Mouse (Mus musculus): ENCODE measurements at regions not wholly inside any gene's neighbourhood (a gene's known extent, or its start where the extent isn't known, plus 50 kb on each side); places are given as distances from the start of the nearest gene placed in this dataset.

DNA sequence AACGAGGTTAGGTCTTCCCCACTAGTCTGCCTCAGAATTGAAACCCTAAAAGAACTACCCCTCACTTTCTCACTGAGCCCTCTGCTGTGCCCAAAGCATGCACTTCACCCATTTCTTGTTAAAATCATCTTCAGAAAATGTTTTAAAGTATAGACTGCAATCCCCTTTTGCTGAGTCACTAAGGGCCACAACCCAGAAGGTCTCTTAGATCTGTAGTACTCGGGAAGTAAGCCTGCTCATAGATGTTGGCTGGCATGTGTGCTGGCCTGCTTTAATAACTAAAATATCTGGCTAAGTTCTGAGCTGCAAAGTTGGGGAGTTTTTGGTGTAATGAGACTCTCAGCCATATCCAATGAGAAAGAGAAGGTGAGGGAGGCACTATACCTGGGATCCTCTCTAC lies 329.9 kb downstream of the Insc start:
- DNase-seq (ENCODE audit: extremely low read depth, low read depth, low spot score): no peak

- no peak for DNase-seq (ENCODE audit: extremely low read depth, low read depth, low spot score)
These were observed 333.3 kb downstream of the Insc start for GRCm38 (mm10) chr7:115076781-115077180.

- no peak for DNase-seq (ENCODE audit: extremely low read depth, low read depth, low spot score)
These were observed 341.4 kb downstream of the Insc start for GRCm38 (mm10) chr7:115084711-115085380.

- no peak for DNase-seq (ENCODE audit: extremely low read depth, low read depth, low spot score)
These were observed 343.3 kb downstream of the Insc start for GRCm38 (mm10) chr7:115086542-115087448.

DNA sequence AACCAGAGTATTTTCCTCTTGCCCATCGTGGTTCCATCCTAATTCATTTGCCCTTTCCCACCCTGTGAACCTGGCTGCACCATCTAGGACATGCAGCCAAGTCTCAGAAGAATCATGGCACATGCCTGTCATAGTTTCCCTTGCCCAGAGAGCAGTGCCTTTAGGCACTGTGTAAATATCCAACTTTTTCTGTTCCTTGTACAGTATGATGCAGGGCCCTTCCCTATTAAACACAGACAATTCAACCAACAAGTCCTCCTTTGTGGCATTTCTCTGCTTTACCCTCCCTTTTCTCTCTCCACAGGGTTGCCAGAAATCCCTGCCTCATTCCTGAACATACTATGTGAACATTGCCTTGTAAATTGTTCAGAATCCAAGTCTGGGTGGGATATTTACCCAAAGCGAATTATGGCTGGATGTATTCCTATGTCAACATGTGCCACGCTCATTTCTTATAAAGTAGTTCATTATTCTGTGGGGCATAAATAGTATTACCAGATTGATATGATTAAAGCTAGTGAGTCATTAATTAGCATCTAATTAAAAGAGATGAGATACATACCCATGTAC lies 349.1 kb downstream of the Insc start:
- DNase-seq (ENCODE audit: extremely low read depth, low read depth, low spot score): no peak

DNA sequence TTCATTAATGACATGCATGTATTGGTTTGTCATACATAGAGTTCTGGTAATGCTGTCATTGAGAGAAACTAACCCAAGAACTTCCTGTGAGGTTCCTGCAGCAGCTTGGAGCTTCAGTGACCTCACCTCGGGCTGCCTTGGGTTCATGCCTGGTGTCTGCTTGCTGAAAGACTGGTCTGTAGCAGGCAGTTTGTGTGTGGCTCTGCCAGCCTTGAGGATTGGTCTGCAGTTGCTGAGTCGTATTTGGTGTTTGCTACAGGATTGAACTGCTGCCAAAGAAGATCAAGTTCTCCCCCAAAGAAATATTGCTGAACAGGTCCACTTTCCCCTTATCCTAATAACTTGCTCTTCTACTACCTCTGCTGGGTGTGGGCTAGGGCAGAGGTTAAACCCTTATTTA lies 362.5 kb downstream of the Insc start:
- no peak for DNase-seq (ENCODE audit: extremely low read depth, low read depth, low spot score)

- DNase-seq (ENCODE audit: extremely low read depth, low read depth, low spot score): no peak
These were observed 368.8 kb downstream of the Insc start for GRCm38 (mm10) chr7:115112282-115112681.

GRCm38 (mm10) chr7:115123283-115123682 lies 379.8 kb downstream of the Insc start:
- no peak for DNase-seq (ENCODE audit: extremely low read depth, low read depth, low spot score)

- no peak for DNase-seq (ENCODE audit: extremely low read depth, low read depth, low spot score)
These were observed 385.5 kb downstream of the Insc start for GRCm38 (mm10) chr7:115129001-115129400.

- DNase-seq (ENCODE audit: extremely low read depth, low read depth, low spot score): no peak
These were observed 387.9 kb downstream of the Insc start for GRCm38 (mm10) chr7:115131259-115131969.

GRCm38 (mm10) chr7:115131970-115132551 lies 388.6 kb downstream of the Insc start:
- no peak for DNase-seq (ENCODE audit: extremely low read depth, low read depth, low spot score)

- DNase-seq (ENCODE audit: extremely low read depth, low read depth, low spot score): no peak
These were observed 389.1 kb downstream of the Insc start for GRCm38 (mm10) chr7:115132595-115132994.

- DNase-seq (ENCODE audit: extremely low read depth, low read depth, low spot score): no peak
These were observed 391.6 kb downstream of the Insc start for GRCm38 (mm10) chr7:115134926-115135575.

- no peak for DNase-seq (ENCODE audit: extremely low read depth, low read depth, low spot score)
These were observed 396.8 kb downstream of the Insc start for GRCm38 (mm10) chr7:115140286-115140685.

DNA sequence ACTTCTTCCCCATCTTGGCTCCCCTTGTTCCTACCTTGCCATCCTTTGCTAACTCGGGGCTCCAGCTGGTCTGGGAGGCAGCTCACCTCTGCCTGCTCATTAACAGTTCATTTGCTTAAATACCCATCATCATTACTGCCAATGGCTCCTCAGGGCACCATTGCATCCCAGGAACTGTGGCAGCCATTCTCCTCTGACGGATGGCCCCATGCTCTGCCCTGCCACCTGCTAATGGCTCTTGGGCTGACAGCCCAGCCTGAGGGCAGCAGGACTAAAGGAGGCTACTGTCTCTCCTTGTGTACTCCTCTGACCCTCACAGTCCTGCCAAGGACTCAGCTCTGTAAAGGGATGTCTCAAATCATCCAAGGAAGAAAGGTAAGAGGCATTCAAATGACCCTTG lies 398.7 kb downstream of the Insc start:
- no peak for DNase-seq (ENCODE audit: extremely low read depth, low read depth, low spot score)

- no peak for DNase-seq (ENCODE audit: extremely low read depth, low read depth, low spot score)
These were observed 401.5 kb downstream of the Insc start for GRCm38 (mm10) chr7:115144947-115145346.

- no peak for DNase-seq (ENCODE audit: extremely low read depth, low read depth, low spot score)
These were observed 404.0 kb downstream of the Insc start for GRCm38 (mm10) chr7:115147352-115147977.

- DNase-seq (ENCODE audit: extremely low read depth, low read depth, low spot score): no peak
These were observed 409.8 kb downstream of the Insc start for GRCm38 (mm10) chr7:115153291-115153690.

DNA sequence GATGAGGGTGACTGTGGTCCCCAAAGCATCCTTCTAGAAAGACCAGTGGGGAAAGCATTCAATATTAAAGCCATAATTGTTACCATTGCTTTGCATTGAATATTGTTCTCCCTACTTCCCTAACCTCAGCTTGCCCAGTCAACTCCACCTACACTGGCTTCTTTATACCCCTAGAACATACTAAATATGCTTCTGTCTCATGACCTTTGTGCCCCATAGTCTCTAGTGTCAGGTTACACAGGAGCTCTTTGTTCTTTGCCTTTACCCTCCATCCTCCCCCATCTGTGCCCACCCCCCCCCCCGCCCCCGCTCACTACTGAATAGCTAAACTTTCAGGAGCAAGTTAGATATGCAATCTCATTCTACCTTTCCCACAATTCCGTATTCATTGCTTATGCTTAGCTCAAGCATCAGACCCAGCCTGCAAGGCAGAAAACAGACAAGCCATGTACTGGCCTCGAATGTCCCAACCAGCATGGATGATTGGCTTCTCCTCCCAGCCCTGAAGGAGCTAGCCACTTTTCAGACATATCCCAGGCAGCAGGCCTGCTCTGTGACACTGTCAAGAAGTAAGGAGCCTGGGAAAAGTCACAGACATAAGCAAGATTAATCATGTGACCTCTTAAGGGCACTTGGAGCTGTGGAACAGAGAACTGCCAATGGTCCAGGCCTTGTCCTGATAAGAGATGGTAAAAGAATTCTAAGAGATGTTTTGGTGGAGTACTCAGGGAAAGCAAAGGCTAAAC lies 410.4 kb downstream of the Insc start:
- no peak for DNase-seq (ENCODE audit: extremely low read depth, low read depth, low spot score)

Measured in fat pad, adult 2 months (tissue).